Mouse (Mus musculus) MEL (cell line): ENCODE measurements around the gene H2-Q7. TPM values are rescaled to one million over a fixed set of nuclear protein-coding genes. Genes with fewer than 3 reads are reported as not detected.
"Not testable (repeated sequence)": the region's sequence is repeated elsewhere in the genome, so short reads cannot be mapped to it uniquely, and the experiment has no call there.

Experiments used
- DNase-seq: peaks from one replicate; pipeline ENCODE4 v3.0.0; 2011; ENCODE audit warnings: low read depth, low spot score
- H3K27ac ChIP-seq: 2 replicates; pipeline ENCODE4 v1.5.1; 2012; ENCODE audit warnings: low read depth, mild to moderate bottlenecking, control low read depth, low read length, moderate library complexity; ENCODE audit not compliant: control insufficient read depth
- H3K27me3 ChIP-seq, 2 experiments: fragments of 150-350 bp in 1 of 2; sonication (generic) in 1 of 2; 2 replicates each; pipeline ENCODE4 v1.6.1; 2012; ENCODE audit warnings: low read length in 2 of 2, mild to moderate bottlenecking in 2 of 2, improper control_type of control experiment in 1 of 2, moderate library complexity in 1 of 2; ENCODE audit not compliant: insufficient read depth in 2 of 2, control insufficient read depth in 1 of 2
- H3K36me3 ChIP-seq, 2 experiments: 2 replicates each; pipeline ENCODE4 v1.6.1; 2012 to 2014; ENCODE audit warnings: low read length in 2 of 2, improper control_type of control experiment in 1 of 2, inconsistent platforms in 1 of 2, mild to moderate bottlenecking in 1 of 2; ENCODE audit not compliant: insufficient read depth in 2 of 2, control insufficient read depth in 1 of 2
- H3K4me1 ChIP-seq, 2 experiments: fragments of 150-350 bp in 1 of 2; sonication (generic) in 1 of 2; 2 replicates each; pipeline ENCODE4 v1.6.1; 2012; ENCODE audit warnings: low read length in 2 of 2, improper control_type of control experiment in 1 of 2, mild to moderate bottlenecking in 1 of 2; ENCODE audit not compliant: insufficient read depth in 2 of 2, control insufficient read depth in 1 of 2
- H3K4me3 ChIP-seq, 2 experiments: fragments of 150-350 bp in 1 of 2; sonication (generic) in 1 of 2; 2 replicates each; pipeline ENCODE4 v1.5.1; 2012; ENCODE audit warnings: low read depth in 2 of 2, low read length in 2 of 2, mild to moderate bottlenecking in 2 of 2, moderate library complexity in 2 of 2, control low read depth in 1 of 2, improper control_type of control experiment in 1 of 2; ENCODE audit not compliant: control insufficient read depth in 1 of 2, insufficient read depth in 1 of 2
- H3K79me2 ChIP-seq: 2 replicates; pipeline ENCODE4 v1.6.1; 2012; ENCODE audit warnings: mild to moderate bottlenecking, low read length, moderate library complexity; ENCODE audit not compliant: control insufficient read depth, poor library complexity, insufficient read depth
- H3K9ac ChIP-seq: 2 replicates; pipeline ENCODE4 v1.6.1; 2012; ENCODE audit warnings: low read depth, mild to moderate bottlenecking, control low read depth, low read length, moderate library complexity; ENCODE audit not compliant: control insufficient read depth, poor library complexity, severe bottlenecking
- H3K9me3 ChIP-seq: fragments of 150-350 bp; sonication (generic); replicated peaks from 2 replicates; pipeline ENCODE4 v1.6.1; 2012; ENCODE audit warnings: mild to moderate bottlenecking, low read length, improper control_type of control experiment, moderate library complexity; ENCODE audit not compliant: insufficient read depth
- CTCF ChIP-seq, 3 experiments: IDR thresholded peaks in 2 of 3; conservative IDR thresholded peaks in 1 of 3; 2 replicates each; pipeline ENCODE4 v1.5.1; 2011 to 2012; ENCODE audit warnings: low read length in 3 of 3, low read depth in 2 of 3, mild to moderate bottlenecking in 2 of 3, improper control_type of control experiment in 1 of 3, inconsistent platforms in 1 of 3, mixed read lengths in 1 of 3, moderate library complexity in 1 of 3; ENCODE audit not compliant: control insufficient read depth in 1 of 3, insufficient read depth in 1 of 3, poor library complexity in 1 of 3, severe bottlenecking in 1 of 3
- RAD21 ChIP-seq: IDR thresholded peaks from 2 replicates; pipeline ENCODE4 v1.6.1; 2011; ENCODE audit warnings: mild to moderate bottlenecking, low read depth, low read length, improper control_type of control experiment
- SMC3 ChIP-seq: IDR thresholded peaks from 2 replicates; pipeline ENCODE4 v1.6.1; 2011; ENCODE audit warnings: low read depth, low read length, improper control_type of control experiment
- polyA plus RNA-seq, 2 experiments: library from polyadenylated mRNA; stranded (reverse) in 1 of 2; unstranded in 1 of 2; fragments of >175 nt in 1 of 2; fragments of >200 nt in 1 of 2; gene quantifications; 2 replicates each; pipeline versions ENCODE4 v1.2.1 to v1.2.4; 2012; ENCODE audit warnings: low replicate concordance in 2 of 2, low read depth in 1 of 2; ENCODE audit not compliant: insufficient read length in 2 of 2, insufficient read depth in 1 of 2, missing spikeins in 1 of 2
- total RNA-seq: library from RNA; depleted of rRNA; stranded (reverse); fragments of 300-350 nt; gene quantifications from 2 replicates; pipeline ENCODE4 v1.2.3, GENCODE M21; 2012; rRNA removed

Gene H2-Q7
- 0.23 TPM in 1 of 2 replicates, not detected in the other for total RNA-seq
- 1 to 10 TPM in 1 of 2 experiments, not detected in 1; 4.0 TPM for polyA plus RNA-seq

DNA sequence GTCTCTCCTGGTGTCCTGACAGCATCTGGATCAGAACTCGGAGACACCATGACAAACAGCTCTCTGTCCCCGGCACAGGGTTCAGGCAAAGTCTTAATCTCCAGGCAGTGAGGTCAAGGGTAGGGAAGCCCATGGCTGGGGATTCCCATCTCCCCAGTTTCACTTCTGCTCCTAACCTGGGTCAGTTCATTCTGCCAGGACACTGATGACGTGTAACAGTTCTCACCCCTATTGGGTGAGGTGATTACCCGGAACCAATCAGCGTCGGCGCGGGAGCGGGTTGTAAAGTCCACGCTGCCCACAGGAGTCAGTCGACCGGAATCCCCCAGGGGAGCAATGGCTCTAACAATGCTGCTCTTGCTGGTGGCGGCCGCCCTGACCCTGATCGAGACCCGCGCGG is at the start of gene H2-Q7:
Gene H2-Q7 (plus strand): TSS at position 271 of the 400 bp plus-strand sequence.
- H3K79me2 ChIP-seq, H3K9me3 ChIP-seq, H3K36me3 ChIP-seq, H3K9ac ChIP-seq, H3K4me3 ChIP-seq, H3K4me1 ChIP-seq, H3K27ac ChIP-seq, H3K27me3 ChIP-seq: not testable (repeated sequence)
- peak; percentile 64 for DNase-seq

DNA sequence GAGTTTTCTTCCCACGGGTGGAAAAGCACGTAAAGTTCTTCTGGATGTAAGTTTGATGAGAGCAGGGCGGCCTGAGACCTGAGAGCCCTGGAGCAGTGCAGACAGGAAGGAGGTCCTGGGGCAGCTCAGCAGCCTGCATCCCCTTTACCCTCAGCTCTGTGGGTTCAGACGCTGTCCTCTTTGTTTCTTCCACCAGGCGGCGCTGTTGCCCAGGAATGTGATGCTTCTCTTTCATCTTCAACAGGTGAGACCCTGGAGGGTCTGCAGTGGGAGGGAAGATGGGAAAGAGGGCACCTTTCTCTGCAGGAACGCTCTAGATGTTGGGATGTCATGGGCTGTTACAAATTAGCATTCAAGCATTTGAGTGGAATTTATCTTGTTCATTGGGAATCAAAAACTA is 49.2 kb upstream of the H2-Q7 start:
- H3K4me1 ChIP-seq, H3K36me3 ChIP-seq, H3K27me3 ChIP-seq, H3K9me3 ChIP-seq, H3K9ac ChIP-seq, H3K79me2 ChIP-seq, H3K4me3 ChIP-seq, H3K27ac ChIP-seq: not testable (repeated sequence)
- TF ChIP-seq RAD21 (peak; percentile 8), SMC3 (peak; percentile 23), CTCF (IDR thresholded peaks at IDR 0.05 in 2 of 3, conservative IDR thresholded peaks at IDR 0.05 in 1 of 3; ENCODE audit: control insufficient read depth in 1 of 3, insufficient read depth in 1 of 3, low read depth in 2 of 3, low read length in 3 of 3, poor library complexity in 1 of 3, severe bottlenecking in 1 of 3) (peak; percentile 23 to 41 (median 25); a peak in 5 of 6 replicates)
- peak; percentile 54 for DNase-seq

GRCm38 (mm10) chr17:35392671-35393070 is 46.3 kb upstream of the H2-Q7 start:
- H3K4me3 ChIP-seq, DNase-seq, H3K36me3 ChIP-seq, H3K79me2 ChIP-seq, H3K9ac ChIP-seq, H3K27me3 ChIP-seq, H3K4me1 ChIP-seq, H3K27ac ChIP-seq, H3K9me3 ChIP-seq: not testable (repeated sequence)

DNA sequence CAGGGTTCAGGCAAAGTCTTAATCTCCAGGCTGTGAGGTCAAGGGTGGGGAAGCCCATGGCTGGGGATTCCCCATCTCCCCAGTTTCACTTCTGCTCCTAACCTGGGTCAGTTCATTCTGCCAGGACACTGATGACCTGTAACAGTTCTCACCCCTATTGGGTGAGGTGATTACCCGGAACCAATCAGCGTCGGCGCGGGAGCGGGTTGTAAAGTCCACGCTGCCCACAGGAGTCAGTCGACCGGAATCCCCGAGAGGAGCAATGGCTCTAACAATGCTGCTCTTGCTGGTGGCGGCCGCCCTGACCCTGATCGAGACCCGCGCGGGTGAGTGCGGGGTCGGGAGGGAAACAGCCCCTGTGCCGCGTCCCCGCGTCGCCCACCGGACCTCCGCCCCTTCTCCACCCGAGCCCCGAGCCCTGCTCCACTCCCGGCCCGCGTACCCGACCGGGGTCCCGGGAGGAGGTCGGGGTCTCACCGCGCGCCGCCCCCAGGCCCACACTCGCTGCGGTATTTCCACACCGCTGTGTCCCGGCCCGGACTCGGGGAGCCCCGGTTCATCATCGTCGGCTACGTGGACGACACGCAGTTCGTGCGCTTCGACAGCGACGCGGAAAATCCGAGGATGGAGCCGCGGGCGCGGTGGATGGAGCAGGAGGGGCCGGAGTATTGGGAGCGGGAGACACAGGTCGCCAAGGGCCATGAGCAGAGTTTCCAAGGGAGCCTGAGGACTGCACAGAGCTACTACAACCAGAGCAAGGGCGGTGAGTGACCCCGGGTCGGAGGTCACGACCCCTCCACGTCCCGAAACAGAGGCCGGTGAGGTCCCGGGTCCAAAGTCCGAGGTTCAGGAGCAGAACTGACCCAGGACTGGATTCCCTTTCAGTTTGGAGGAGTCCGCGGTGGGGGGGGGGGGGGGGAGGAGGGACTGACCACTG is 44.8 kb upstream of the H2-Q7 start:
- DNase-seq, H3K9me3 ChIP-seq, H3K4me3 ChIP-seq, H3K27ac ChIP-seq, H3K9ac ChIP-seq, H3K36me3 ChIP-seq, H3K27me3 ChIP-seq, H3K79me2 ChIP-seq, H3K4me1 ChIP-seq: not testable (repeated sequence)

GRCm38 (mm10) chr17:35396956-35397355 is 42.0 kb upstream of the H2-Q7 start:
- not testable (repeated sequence) for H3K36me3 ChIP-seq, H3K4me1 ChIP-seq, H3K27me3 ChIP-seq, H3K27ac ChIP-seq, H3K4me3 ChIP-seq, DNase-seq, H3K79me2 ChIP-seq, H3K9me3 ChIP-seq, H3K9ac ChIP-seq

DNA sequence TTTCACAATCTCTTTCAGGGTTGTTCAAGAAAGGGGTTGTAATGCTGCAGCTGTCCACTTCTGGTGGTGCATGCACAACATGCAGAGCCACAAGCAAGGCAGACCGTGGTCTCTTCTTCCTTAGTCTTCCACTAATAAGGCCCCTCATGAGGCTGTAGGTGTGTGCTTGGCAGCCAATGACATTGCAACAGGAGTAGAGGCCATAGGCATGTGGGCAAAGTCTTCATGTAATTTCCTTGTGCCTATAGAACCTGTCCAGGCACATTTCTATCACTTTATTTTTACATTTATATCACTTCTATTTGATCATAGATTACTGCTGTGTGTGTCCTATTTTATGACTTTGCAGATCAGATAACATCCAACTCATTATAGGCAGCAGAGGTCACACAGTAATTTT is 25.9 kb upstream of the H2-Q7 start:
- H3K27ac ChIP-seq, H3K4me3 ChIP-seq, DNase-seq, H3K4me1 ChIP-seq, H3K27me3 ChIP-seq, H3K36me3 ChIP-seq, H3K9me3 ChIP-seq, H3K79me2 ChIP-seq, H3K9ac ChIP-seq: not testable (repeated sequence)
